Comparison of ENCODE assay signal across 10 mouse cellular contexts in the genomic region with DNA sequence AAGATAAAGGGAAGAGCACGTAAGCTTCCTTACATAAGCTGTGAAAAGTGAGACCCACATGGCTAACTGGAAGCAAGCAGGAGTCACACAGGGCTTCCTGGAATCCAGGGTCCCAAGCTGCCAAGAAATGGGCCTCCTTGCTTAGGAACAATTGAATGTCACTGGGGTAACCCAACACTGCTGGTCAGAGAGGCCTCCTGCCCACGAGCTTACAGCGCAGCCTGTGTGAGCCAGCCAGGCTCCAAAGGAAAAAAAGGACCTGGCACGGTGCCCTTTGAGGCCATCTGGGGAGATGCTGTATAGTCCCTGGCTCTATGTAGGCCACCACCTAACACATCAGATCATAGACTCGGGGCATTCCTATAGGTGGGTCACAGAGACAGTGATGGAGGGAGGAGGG. TPM values are rescaled to one million over a fixed set of nuclear protein-coding genes. Genes with fewer than 3 reads are reported as not detected.
A peak's percentile ranks its signal among the peaks of the same experiment; 100 is the strongest.
DNase-seq lines count a peak whose midpoint lies in the region; ATAC-seq lines count a peak whose summit lies in the region.
"Had no signal": no experiment of that assay in that cellular context is flagged by ENCODE, and none has a peak within 500 bp of the region (broad histone marks: within the 10 kb centered on the region; RNA-seq: fewer than 3 reads in every experiment).

No protein-coding gene starts in this region.

- no peak overlapping the region for H3K27ac ChIP-seq in forebrain, embryonic 14.5 days (ENCODE audit: low read depth, low read length)
- H3K27ac ChIP-seq in forebrain, embryonic 16.5 days (ENCODE audit: low read length): no peak overlapping the region
- peak overlapping the region; percentile 5; the same call in 1 of the 2 replicates for H3K27ac ChIP-seq in heart, embryonic 13.5 days (replicated peaks)
- H3K27ac ChIP-seq in neural tube, embryonic 15.5 days (replicated peaks): no peak overlapping the region
- H3K27ac ChIP-seq: layer of hippocampus, adult 2 months; neural tube, embryonic 13.5 days had no signal

- no peaks in the 10 kb centered on the region for H3K27me3 ChIP-seq in forebrain, embryonic 14.5 days (replicated peaks; ENCODE audit: control insufficient read depth, insufficient read depth, low read length)
- no peaks in the 10 kb centered on the region for H3K27me3 ChIP-seq in forebrain, embryonic 16.5 days (replicated peaks; ENCODE audit: control insufficient read depth, insufficient read depth, low read length)
- H3K27me3 ChIP-seq in heart, embryonic 13.5 days (replicated peaks): no peaks in the 10 kb centered on the region
- H3K27me3 ChIP-seq in neural tube, embryonic 15.5 days (replicated peaks): no peaks in the 10 kb centered on the region
- H3K27me3 ChIP-seq: neural tube, embryonic 13.5 days had no signal

- H3K9ac ChIP-seq in forebrain, embryonic 14.5 days (ENCODE audit: low read length): no peak overlapping the region
- H3K9ac ChIP-seq in forebrain, embryonic 16.5 days (replicated peaks; ENCODE audit: low read depth, low read length): no peak overlapping the region
- no peak overlapping the region for H3K9ac ChIP-seq in heart, embryonic 13.5 days
- H3K9ac ChIP-seq in neural tube, embryonic 15.5 days (replicated peaks): no peak overlapping the region
- H3K9ac ChIP-seq: neural tube, embryonic 13.5 days had no signal

- H3K9me3 ChIP-seq in forebrain, embryonic 14.5 days (replicated peaks; ENCODE audit: control insufficient read depth, low read length): no peaks in the 10 kb centered on the region
- H3K9me3 ChIP-seq in forebrain, embryonic 16.5 days (ENCODE audit: control insufficient read depth, low read length): no peaks in the 10 kb centered on the region
- no peaks in the 10 kb centered on the region for H3K9me3 ChIP-seq in heart, embryonic 13.5 days
- no peaks in the 10 kb centered on the region for H3K9me3 ChIP-seq in neural tube, embryonic 15.5 days (replicated peaks)
- H3K9me3 ChIP-seq: neural tube, embryonic 13.5 days had no signal

- 56% methylated on average over 5 of the region's 5 CpGs for WGBS in forebrain, embryonic 14.5 days
- 59% methylated on average over 5 of the region's 5 CpGs for WGBS in forebrain, embryonic 16.5 days
- 55% methylated on average over 5 of the region's 5 CpGs for WGBS in heart, embryonic 13.5 days
- 67% methylated on average over 5 of the region's 5 CpGs for WGBS in neural tube, embryonic 15.5 days

- H3K4me3 ChIP-seq in forebrain, embryonic 14.5 days (ENCODE audit: low read depth, low read length): no peak overlapping the region
- no peak overlapping the region for H3K4me3 ChIP-seq in forebrain, embryonic 16.5 days (replicated peaks; ENCODE audit: low read length)
- no peak overlapping the region for H3K4me3 ChIP-seq in heart, embryonic 13.5 days
- H3K4me3 ChIP-seq in neural tube, embryonic 15.5 days (replicated peaks): no peak overlapping the region
- H3K4me3 ChIP-seq: layer of hippocampus, adult 2 months; neural tube, embryonic 13.5 days had no signal

- ATAC-seq in forebrain, embryonic 14.5 days: no peak
- ATAC-seq in forebrain, embryonic 16.5 days: no peak
- ATAC-seq in heart, embryonic 13.5 days (ENCODE audit: extremely low read depth, insufficient number of reproducible peaks, low FRiP score, low TSS enrichment): no peak
- ATAC-seq in neural tube, embryonic 15.5 days (ENCODE audit: low FRiP score): no peak
- no peak for ATAC-seq in monocyte, adult 5-6 weeks (replicated peaks; ENCODE audit: insufficient number of reproducible peaks, low FRiP score, low TSS enrichment, poor library complexity, severe bottlenecking)

- peak; percentile 41 for DNase-seq in forebrain, embryonic 14.5 days (ENCODE audit: low spot score)
- peak; percentile 75 for DNase-seq in testis, postnatal 10 days (ENCODE audit: low spot score)
- no peak for DNase-seq in testis, postnatal 14 days (ENCODE audit: low spot score)
- peak; percentile 46 to 57 for DNase-seq in right cerebral cortex, adult 2 months (ENCODE audit: low spot score in 2 of 2)

- no peak overlapping the region for H3K4me2 ChIP-seq in forebrain, embryonic 14.5 days (ENCODE audit: low read length)
- no peak overlapping the region for H3K4me2 ChIP-seq in forebrain, embryonic 16.5 days (ENCODE audit: low read length)
- no peak overlapping the region for H3K4me2 ChIP-seq in heart, embryonic 13.5 days
- no peak overlapping the region for H3K4me2 ChIP-seq in neural tube, embryonic 15.5 days
- H3K4me2 ChIP-seq: neural tube, embryonic 13.5 days had no signal

- H3K36me3 ChIP-seq in forebrain, embryonic 14.5 days (ENCODE audit: control insufficient read depth, insufficient read depth, low read length): no peaks in the 10 kb centered on the region
- no peaks in the 10 kb centered on the region for H3K36me3 ChIP-seq in forebrain, embryonic 16.5 days (ENCODE audit: control insufficient read depth, insufficient read depth)
- H3K36me3 ChIP-seq in heart, embryonic 13.5 days: no peaks in the 10 kb centered on the region
- H3K36me3 ChIP-seq in neural tube, embryonic 15.5 days: no peaks in the 10 kb centered on the region
- H3K36me3 ChIP-seq: neural tube, embryonic 13.5 days had no signal

- H3K4me1 ChIP-seq in forebrain, embryonic 14.5 days (ENCODE audit: control insufficient read depth, insufficient read depth, low read length): peaks cover 3% of the 10 kb centered on the region; the same call in 1 of the 2 replicates
- peaks cover 6% of the 10 kb centered on the region for H3K4me1 ChIP-seq in forebrain, embryonic 16.5 days (replicated peaks; ENCODE audit: control insufficient read depth, insufficient read depth, low read length)
- H3K4me1 ChIP-seq in heart, embryonic 13.5 days: peaks cover 26% of the 10 kb centered on the region
- H3K4me1 ChIP-seq in neural tube, embryonic 15.5 days: no peaks in the 10 kb centered on the region

RNA-seq across cellular contexts. Expression of gene B4galt5, which starts 24.3 kb away (rescaled TPM):
- 10.9 and 12.0 TPM in 2 replicates for polyA plus RNA-seq in forebrain, embryonic 14.5 days (2014; fragmentation: Nextera tagmentation; extraction: Ambion mirVana)
- 9.9 and 12.5 TPM in 2 replicates for polyA plus RNA-seq in forebrain, embryonic 16.5 days (2015; fragmentation: Nextera tagmentation; extraction: Ambion mirVana)
- polyA plus RNA-seq in heart, embryonic 13.5 days (2015; fragmentation: Nextera tagmentation; extraction: Ambion mirVana): 8.8 and 9.7 TPM in 2 replicates
- 19.9 and 28.4 TPM in 2 replicates for polyA plus RNA-seq in neural tube, embryonic 15.5 days (2015; fragmentation: Nextera tagmentation; extraction: Ambion mirVana)
- 107 to 198 TPM (median 140 TPM) in 3 replicates for total RNA-seq in monocyte, adult 5-6 weeks (2017)

RNA-seq across cellular contexts. Expression of gene Slc9a8, which starts 48.2 kb away (rescaled TPM):
- polyA plus RNA-seq in forebrain, embryonic 14.5 days (2014; fragmentation: Nextera tagmentation; extraction: Ambion mirVana): 13.8 and 15.9 TPM in 2 replicates
- 21.1 and 24.0 TPM in 2 replicates for polyA plus RNA-seq in forebrain, embryonic 16.5 days (2015; fragmentation: Nextera tagmentation; extraction: Ambion mirVana)
- 17.4 and 18.7 TPM in 2 replicates for polyA plus RNA-seq in heart, embryonic 13.5 days (2015; fragmentation: Nextera tagmentation; extraction: Ambion mirVana)
- 21.2 and 22.1 TPM in 2 replicates for polyA plus RNA-seq in neural tube, embryonic 15.5 days (2015; fragmentation: Nextera tagmentation; extraction: Ambion mirVana)
- total RNA-seq in monocyte, adult 5-6 weeks (2017): 34.1 to 52.5 TPM (median 41.5 TPM) in 3 replicates
